Mouse (Mus musculus): Measurements from ENCODE around the gene Fgf4.

The Fgf4 gene

GRCm38 (mm10) chr7:144911121-144911520 is 64.0 kb downstream of the Fgf4 start:
- no peak for DNase-seq (ENCODE audit: low read depth)

- no peak for DNase-seq (ENCODE audit: low read depth)
These were observed 65.7 kb downstream of the Fgf4 start for GRCm38 (mm10) chr7:144912897-144913296.

- peak; percentile 65 for DNase-seq (ENCODE audit: low read depth)
These were observed 67.3 kb downstream of the Fgf4 start for GRCm38 (mm10) chr7:144914296-144914947.
